Mouse (Mus musculus): ENCODE results near the gene Lce1b.

GRCm38 (mm10) chr3:92687110-92687509 lies 30.4 kb upstream of the Lce1b start, which contains the start of gene Lce1d:
- TF ChIP-seq CTCF (IDR thresholded peaks at IDR 0.05; ENCODE audit: borderline replicate concordance, insufficient read depth, low read depth, low read length): no peak
- no peak for TF ChIP-seq POLR2A (IDR thresholded peaks at IDR 0.05; ENCODE audit: borderline replicate concordance, insufficient read depth, low read length)

Data from cerebellum, adult 2 months (tissue).